Mouse (Mus musculus): Measurements from ENCODE around the gene Gm10306. TPM values are rescaled to one million over a fixed set of nuclear protein-coding genes. Genes with fewer than 3 reads are reported as not detected.

Gm10306 gene
- polyA plus RNA-seq, 1 experiment from 2014 or later = 0.94 TPM

DNA sequence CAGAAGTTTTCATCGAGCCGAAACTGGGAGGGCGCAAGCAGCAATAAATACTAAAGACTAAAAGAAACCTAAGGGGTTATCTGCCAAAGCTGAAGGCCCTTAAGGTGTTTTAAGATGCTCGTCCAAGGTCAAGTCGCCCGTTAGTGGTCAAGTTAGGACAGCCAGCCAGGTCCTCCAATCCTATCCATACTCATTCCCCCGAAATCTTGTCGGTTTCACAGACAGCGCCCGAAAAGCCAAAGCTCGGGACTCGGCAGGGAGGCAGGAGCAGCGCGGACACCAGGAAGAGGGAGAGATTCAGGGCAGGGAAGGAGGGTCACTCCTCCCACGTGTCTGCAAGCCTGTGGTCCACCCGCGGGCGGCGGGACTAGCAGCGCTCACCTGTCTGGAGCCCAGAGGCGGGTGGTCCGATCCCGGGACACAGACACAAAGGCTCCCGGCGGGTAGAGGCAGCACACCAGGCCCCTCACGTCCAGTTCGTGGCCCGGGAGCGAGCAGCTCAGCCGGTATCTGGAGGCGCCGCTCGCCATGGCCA is 46.2 kb downstream of the Gm10306 start:
- H3K4me2 ChIP-seq (ENCODE audit: low read length) = peak overlapping the region; percentile 81
- no peak for ATAC-seq
- H3K36me3 ChIP-seq (ENCODE audit: control insufficient read depth, insufficient read depth, low read length) = no peaks in the 10 kb centered on the region
- no peak for DNase-seq (ENCODE audit: low spot score)
- peak overlapping the region; percentile 81 for H3K27ac ChIP-seq (ENCODE audit: low read depth, low read length)
- H3K4me3 ChIP-seq (ENCODE audit: low read depth, low read length) = peak overlapping the region; percentile 97
- no peaks in the 10 kb centered on the region for H3K27me3 ChIP-seq (replicated peaks; ENCODE audit: control insufficient read depth, insufficient read depth, low read length)
- WGBS = under 1% methylated on average over 29 of the region's 33 CpGs
- H3K9me3 ChIP-seq (replicated peaks; ENCODE audit: control insufficient read depth, low read length) = no peaks in the 10 kb centered on the region
- peaks cover 10% of the 10 kb centered on the region for H3K4me1 ChIP-seq (ENCODE audit: control insufficient read depth, insufficient read depth, low read length)
- H3K9ac ChIP-seq (ENCODE audit: low read length) = peak overlapping the region; percentile 96

DNA sequence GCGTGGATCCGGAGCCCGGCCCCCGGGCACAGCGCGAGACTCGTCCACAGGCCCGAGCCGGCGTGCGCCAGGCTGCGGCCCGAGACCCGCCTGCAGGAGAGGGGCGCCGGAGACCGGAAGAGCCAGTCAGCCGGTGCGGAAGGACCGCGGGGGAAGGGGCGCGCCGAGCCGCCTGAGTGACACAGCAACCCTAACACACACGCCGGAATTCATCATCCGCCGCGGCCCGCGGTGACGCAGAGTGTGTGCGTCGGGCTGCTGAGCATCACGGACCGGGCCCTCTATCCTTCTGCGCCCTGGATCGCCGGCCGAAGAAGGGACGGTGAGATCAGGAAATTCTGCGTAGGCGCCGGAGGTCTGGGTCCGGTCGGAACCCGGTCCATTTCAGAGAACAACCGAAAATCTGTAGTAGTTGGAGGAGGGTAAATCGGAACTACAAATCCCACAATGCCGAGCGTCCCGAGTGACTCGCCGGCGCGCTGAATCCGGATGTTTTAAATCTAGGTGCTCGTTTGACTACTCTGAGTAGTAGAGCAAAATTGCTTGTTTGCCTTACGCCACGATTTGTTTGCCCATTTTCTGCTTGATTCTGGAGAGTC is 46.8 kb downstream of the Gm10306 start, which contains the start of gene Plaa:
Gene Plaa, minus strand, starts transcription at position 214 of the 599 bp plus-strand sequence.
- peak within 1 kb of the TSS; percentile 81 for H3K4me2 ChIP-seq (ENCODE audit: low read length)
- H3K4me3 ChIP-seq (ENCODE audit: low read depth, low read length) = peak within 1 kb of the TSS; percentile 97
- H3K27me3 ChIP-seq (replicated peaks; ENCODE audit: control insufficient read depth, insufficient read depth, low read length) = no peaks in the 10 kb centered on the region
- under 1% methylated on average over 59 of the region's 61 CpGs for WGBS
- H3K4me1 ChIP-seq (ENCODE audit: control insufficient read depth, insufficient read depth, low read length) = peaks cover 10% of the 10 kb centered on the region
- no peaks in the 10 kb centered on the region for H3K36me3 ChIP-seq (ENCODE audit: control insufficient read depth, insufficient read depth, low read length)
- peak within 1 kb of the TSS; percentile 96 for H3K9ac ChIP-seq (ENCODE audit: low read length)
- ATAC-seq = peak; percentile 99
- peak; percentile 96 for DNase-seq (ENCODE audit: low spot score)
- peak within 1 kb of the TSS; percentile 81 for H3K27ac ChIP-seq (ENCODE audit: low read depth, low read length)
- H3K9me3 ChIP-seq (replicated peaks; ENCODE audit: control insufficient read depth, low read length) = no peaks in the 10 kb centered on the region

GRCm38 (mm10) chr4:94604452-94605019 is 48.2 kb downstream of the Gm10306 start:
- ATAC-seq (no peak), DNase-seq (ENCODE audit: low spot score) (no peak)
- no peak overlapping the region for H3K4me2 ChIP-seq (ENCODE audit: low read length)
- H3K27me3 ChIP-seq (replicated peaks; ENCODE audit: control insufficient read depth, insufficient read depth, low read length) = no peaks in the 10 kb centered on the region
- 0 out of 2 replicates have a peak overlapping the region, but pooled peaks have one; percentile 97 for H3K4me3 ChIP-seq (ENCODE audit: low read depth, low read length)
- H3K9me3 ChIP-seq (replicated peaks; ENCODE audit: control insufficient read depth, low read length) = no peaks in the 10 kb centered on the region
- H3K9ac ChIP-seq (ENCODE audit: low read length) = no peak overlapping the region
- WGBS = 93% methylated on average over 2 of the region's 2 CpGs
- peaks cover 10% of the 10 kb centered on the region for H3K4me1 ChIP-seq (ENCODE audit: control insufficient read depth, insufficient read depth, low read length)
- no peak overlapping the region for H3K27ac ChIP-seq (ENCODE audit: low read depth, low read length)
- H3K36me3 ChIP-seq (ENCODE audit: control insufficient read depth, insufficient read depth, low read length) = no peaks in the 10 kb centered on the region

- DNase-seq (ENCODE audit: low spot score) (no peak), ATAC-seq (no peak)
- WGBS = 91% methylated on average over 2 of the region's 2 CpGs
Measured at GRCm38 (mm10) chr4:94605591-94605990, 49.2 kb downstream of the Gm10306 start.

More at GRCm38 (mm10) chr4:94605591-94605990, 49.2 kb downstream of the Gm10306 start:
- H3K4me2 ChIP-seq (ENCODE audit: low read length) = no peak overlapping the region
- H3K9ac ChIP-seq (ENCODE audit: low read length) = no peak overlapping the region
- H3K27me3 ChIP-seq (replicated peaks; ENCODE audit: control insufficient read depth, insufficient read depth, low read length) = no peaks in the 10 kb centered on the region
- peaks cover 10% of the 10 kb centered on the region for H3K4me1 ChIP-seq (ENCODE audit: control insufficient read depth, insufficient read depth, low read length)
- H3K9me3 ChIP-seq (replicated peaks; ENCODE audit: control insufficient read depth, low read length) = no peaks in the 10 kb centered on the region
- H3K36me3 ChIP-seq (ENCODE audit: control insufficient read depth, insufficient read depth, low read length) = no peaks in the 10 kb centered on the region
- no peak overlapping the region for H3K27ac ChIP-seq (ENCODE audit: low read depth, low read length)
- no peak overlapping the region for H3K4me3 ChIP-seq (ENCODE audit: low read depth, low read length)

Other genes starting within 250 kb of the Gm10306 start
- 22.8 and 23.0 TPM in 2 replicates for gene Caap1, start 250 bp downstream of the Gm10306 start, polyA plus RNA-seq (2014; fragmentation: Nextera tagmentation; extraction: Ambion mirVana)
- 69.4 and 75.4 TPM in 2 replicates for gene Plaa, start 46.7 kb downstream of the Gm10306 start, polyA plus RNA-seq (2014; fragmentation: Nextera tagmentation; extraction: Ambion mirVana)
- 34.6 and 37.6 TPM in 2 replicates for gene Ift74, start 57.9 kb downstream of the Gm10306 start, polyA plus RNA-seq (2014; fragmentation: Nextera tagmentation; extraction: Ambion mirVana)
- 0.10 and 0.30 TPM in 2 replicates for gene Lrrc19, start 93.6 kb downstream of the Gm10306 start, polyA plus RNA-seq (2014; fragmentation: Nextera tagmentation; extraction: Ambion mirVana)
- gene Tek, start 182.7 kb downstream of the Gm10306 start, polyA plus RNA-seq (2014; fragmentation: Nextera tagmentation; extraction: Ambion mirVana) = 7.7 and 9.9 TPM in 2 replicates